Mouse (Mus musculus): ENCODE measurements around the gene Tapbp. TPM values are rescaled to one million over a fixed set of nuclear protein-coding genes. Genes with fewer than 3 reads are reported as not detected.

Gene Tapbp
- polyA plus RNA-seq, 1 experiment from 2014 or later = 47.9 TPM

DNA sequence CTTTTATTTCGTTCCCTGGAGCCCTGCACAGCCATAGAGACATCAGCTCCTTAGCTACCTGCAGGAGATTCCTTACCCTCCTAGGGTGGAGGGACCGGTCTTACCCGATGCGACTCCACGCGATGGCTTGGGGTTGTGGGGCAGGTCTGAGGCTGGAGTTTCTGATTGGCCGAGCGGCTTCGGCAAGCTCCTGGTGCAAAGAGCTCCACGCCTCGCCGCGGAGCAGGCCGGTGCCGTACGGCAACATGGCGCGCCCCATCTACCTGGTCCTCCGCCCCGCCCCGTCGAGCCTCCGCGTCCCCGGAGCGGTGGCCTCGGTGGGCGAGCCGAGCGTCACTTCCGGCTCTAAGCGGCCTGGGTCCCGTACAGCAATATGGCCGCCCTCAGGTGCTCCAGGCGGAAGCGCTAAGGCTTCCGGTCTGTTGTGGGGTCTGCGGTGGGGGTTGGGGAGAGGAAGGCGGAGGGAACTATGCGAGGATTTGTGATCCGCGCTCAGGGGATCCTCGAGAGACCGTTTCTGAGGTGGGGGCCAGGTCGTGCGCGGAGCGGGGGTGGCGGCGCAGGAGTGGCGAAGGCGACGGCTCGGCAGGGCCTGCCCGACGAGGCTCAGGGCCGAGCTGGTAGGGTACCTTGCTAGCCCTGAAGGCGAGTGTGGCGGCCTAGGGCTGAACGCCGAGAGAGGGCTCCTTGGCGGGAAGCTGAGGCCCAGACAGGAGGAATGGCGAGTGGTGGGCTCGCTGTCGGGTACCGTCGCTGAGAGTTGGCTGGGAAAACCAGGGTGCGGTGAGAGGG lies 6.4 kb upstream of the Tapbp start, which contains the start of gene Daxx:
Daxx (plus strand) TSS at position 338 of the 792 bp plus-strand sequence.
- Histone ChIP-seq H3K4me2 (replicated peaks; ENCODE audit: low read depth, low read length) (peak within 1 kb of the TSS; percentile 71), H3K4me3 (ENCODE audit: low read depth, low read length) (peak within 1 kb of the TSS; percentile 95), H3K36me3 (ENCODE audit: control insufficient read depth, insufficient read depth, low read length) (peaks cover 32% of the 10 kb centered on the region), H3K4me1 (ENCODE audit: control insufficient read depth, insufficient read depth, low read length) (peaks cover 8% of the 10 kb centered on the region), H3K9ac (replicated peaks; ENCODE audit: low read depth, low read length) (peak within 1 kb of the TSS; percentile 89), H3K9me3 (ENCODE audit: control insufficient read depth, low read depth, low read length) (no peaks in the 10 kb centered on the region), H3K27me3 (ENCODE audit: control insufficient read depth, insufficient read depth, low read length) (no peaks in the 10 kb centered on the region), H3K27ac (ENCODE audit: low read length) (peak within 1 kb of the TSS; percentile 88)
- under 1% methylated on average over 68 of the region's 68 CpGs for WGBS
- peak; percentile 97 for ATAC-seq (ENCODE audit: insufficient number of reproducible peaks, insufficient read depth, low FRiP score, low read depth)

DNA sequence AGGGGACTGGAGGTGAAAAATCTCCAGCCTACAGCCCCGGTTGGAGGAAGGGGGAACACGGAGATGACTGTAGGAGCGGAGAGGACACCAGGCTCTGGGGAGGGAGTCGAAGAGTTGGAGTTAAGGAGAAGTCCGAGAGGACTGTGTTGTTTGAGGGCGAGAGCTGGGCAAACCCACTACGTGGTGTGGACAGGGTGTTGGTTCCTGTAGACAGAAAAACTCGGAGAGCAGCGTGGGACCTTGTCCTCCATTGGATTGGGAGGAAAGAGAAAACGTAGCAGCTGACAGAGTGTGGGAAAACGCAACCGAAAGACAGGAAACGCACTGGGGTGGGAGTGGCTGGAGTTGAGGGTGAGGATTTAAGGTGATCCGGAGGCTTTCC lies 5.8 kb upstream of the Tapbp start:
- ATAC-seq (ENCODE audit: insufficient number of reproducible peaks, insufficient read depth, low FRiP score, low read depth) = 0 out of 2 replicates have a peak, but pooled peaks have one; percentile 2
- Histone ChIP-seq H3K36me3 (ENCODE audit: control insufficient read depth, insufficient read depth, low read length) (peaks cover 35% of the 10 kb centered on the region), H3K4me2 (replicated peaks; ENCODE audit: low read depth, low read length) (peak overlapping the region; percentile 45), H3K4me3 (ENCODE audit: low read depth, low read length) (peak overlapping the region; percentile 95), H3K9ac (replicated peaks; ENCODE audit: low read depth, low read length) (peak overlapping the region; percentile 89), H3K27me3 (ENCODE audit: control insufficient read depth, insufficient read depth, low read length) (no peaks in the 10 kb centered on the region), H3K27ac (ENCODE audit: low read length) (peak overlapping the region; percentile 88), H3K4me1 (ENCODE audit: control insufficient read depth, insufficient read depth, low read length) (peaks cover 9% of the 10 kb centered on the region), H3K9me3 (ENCODE audit: control insufficient read depth, low read depth, low read length) (no peaks in the 10 kb centered on the region)
- WGBS = 0% methylated on average over 14 of the region's 14 CpGs

DNA sequence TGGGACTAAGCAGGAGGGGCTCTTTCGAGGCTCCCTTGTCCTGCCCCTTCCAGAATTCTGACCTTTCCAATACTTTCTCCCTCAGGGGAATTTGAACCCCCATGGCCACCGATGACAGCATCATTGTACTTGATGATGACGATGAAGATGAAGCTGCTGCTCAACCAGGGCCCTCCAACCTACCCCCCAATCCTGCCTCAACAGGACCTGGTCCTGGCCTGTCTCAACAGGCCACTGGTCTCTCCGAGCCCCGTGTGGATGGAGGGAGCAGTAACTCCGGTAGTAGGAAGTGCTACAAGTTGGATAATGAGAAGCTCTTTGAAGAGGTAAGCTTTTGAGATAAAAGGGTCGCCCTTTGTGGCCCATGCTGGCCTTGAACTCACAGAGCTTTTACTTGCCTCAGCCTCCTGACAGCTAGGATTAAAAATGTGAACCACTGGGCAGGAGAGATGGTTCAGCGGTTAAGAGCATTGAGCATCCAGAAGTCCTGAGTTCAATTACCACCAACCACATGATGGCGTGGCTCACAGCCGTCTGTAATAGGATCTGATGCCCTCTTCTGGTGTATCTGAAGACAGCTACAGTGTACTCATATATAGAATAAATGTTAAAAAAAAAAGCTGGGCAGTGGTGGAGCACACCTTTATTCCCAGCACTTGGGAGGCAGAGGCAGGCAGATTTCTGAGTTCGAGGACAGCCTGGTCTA lies 5.2 kb upstream of the Tapbp start:
- ATAC-seq (ENCODE audit: insufficient number of reproducible peaks, insufficient read depth, low FRiP score, low read depth) = no peak
- Histone ChIP-seq H3K9ac (replicated peaks; ENCODE audit: low read depth, low read length) (peak overlapping the region; percentile 89; the same call in 1 of the 2 replicates), H3K36me3 (ENCODE audit: control insufficient read depth, insufficient read depth, low read length) (peaks cover 37% of the 10 kb centered on the region), H3K4me2 (replicated peaks; ENCODE audit: low read depth, low read length) (peak overlapping the region; percentile 45), H3K4me3 (ENCODE audit: low read depth, low read length) (peak overlapping the region; percentile 95), H3K9me3 (ENCODE audit: control insufficient read depth, low read depth, low read length) (no peaks in the 10 kb centered on the region), H3K4me1 (ENCODE audit: control insufficient read depth, insufficient read depth, low read length) (peaks cover 14% of the 10 kb centered on the region), H3K27me3 (ENCODE audit: control insufficient read depth, insufficient read depth, low read length) (no peaks in the 10 kb centered on the region), H3K27ac (ENCODE audit: low read length) (no peak overlapping the region)
- 46% methylated on average over 11 of the region's 11 CpGs for WGBS

DNA sequence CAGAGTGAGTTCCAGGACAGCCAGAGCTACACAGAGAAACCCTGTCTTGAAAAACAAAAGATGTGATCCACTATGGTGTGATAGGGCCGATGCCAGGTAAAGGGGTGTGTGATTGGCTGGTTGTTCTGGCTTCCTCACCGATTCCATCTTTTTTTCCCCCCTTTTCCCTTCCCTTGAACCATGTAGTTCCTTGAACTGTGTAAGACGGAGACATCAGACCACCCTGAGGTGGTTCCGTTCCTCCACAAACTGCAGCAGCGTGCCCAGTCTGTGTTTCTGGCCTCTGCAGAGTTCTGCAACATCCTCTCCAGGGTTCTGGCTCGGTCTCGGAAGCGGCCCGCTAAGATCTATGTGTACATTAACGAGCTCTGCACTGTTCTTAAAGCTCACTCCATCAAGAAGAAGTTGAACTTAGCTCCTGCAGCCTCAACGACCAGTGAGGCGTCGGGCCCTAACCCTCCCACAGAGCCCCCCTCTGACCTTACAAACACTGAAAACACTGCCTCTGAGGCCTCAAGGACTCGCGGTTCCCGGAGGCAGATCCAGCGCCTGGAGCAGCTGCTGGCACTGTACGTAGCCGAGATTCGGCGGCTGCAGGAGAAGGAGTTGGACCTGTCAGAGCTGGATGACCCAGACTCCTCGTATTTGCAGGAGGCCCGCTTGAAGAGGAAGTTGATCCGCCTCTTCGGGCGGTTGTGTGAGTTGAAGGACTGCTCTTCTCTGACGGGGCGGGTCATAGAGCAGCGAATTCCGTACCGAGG lies 4.5 kb upstream of the Tapbp start:
- H3K27ac ChIP-seq (ENCODE audit: low read length) = no peak overlapping the region
- no peak for ATAC-seq (ENCODE audit: insufficient number of reproducible peaks, insufficient read depth, low FRiP score, low read depth)
- no peak overlapping the region for H3K9ac ChIP-seq (replicated peaks; ENCODE audit: low read depth, low read length)
- peaks cover 14% of the 10 kb centered on the region for H3K4me1 ChIP-seq (ENCODE audit: control insufficient read depth, insufficient read depth, low read length)
- WGBS = 88% methylated on average over 31 of the region's 31 CpGs
- H3K4me3 ChIP-seq (ENCODE audit: low read depth, low read length) = no peak overlapping the region
- no peak overlapping the region for H3K4me2 ChIP-seq (replicated peaks; ENCODE audit: low read depth, low read length)
- peaks cover 37% of the 10 kb centered on the region for H3K36me3 ChIP-seq (ENCODE audit: control insufficient read depth, insufficient read depth, low read length)
- no peaks in the 10 kb centered on the region for H3K9me3 ChIP-seq (ENCODE audit: control insufficient read depth, low read depth, low read length)
- H3K27me3 ChIP-seq (ENCODE audit: control insufficient read depth, insufficient read depth, low read length) = no peaks in the 10 kb centered on the region

DNA sequence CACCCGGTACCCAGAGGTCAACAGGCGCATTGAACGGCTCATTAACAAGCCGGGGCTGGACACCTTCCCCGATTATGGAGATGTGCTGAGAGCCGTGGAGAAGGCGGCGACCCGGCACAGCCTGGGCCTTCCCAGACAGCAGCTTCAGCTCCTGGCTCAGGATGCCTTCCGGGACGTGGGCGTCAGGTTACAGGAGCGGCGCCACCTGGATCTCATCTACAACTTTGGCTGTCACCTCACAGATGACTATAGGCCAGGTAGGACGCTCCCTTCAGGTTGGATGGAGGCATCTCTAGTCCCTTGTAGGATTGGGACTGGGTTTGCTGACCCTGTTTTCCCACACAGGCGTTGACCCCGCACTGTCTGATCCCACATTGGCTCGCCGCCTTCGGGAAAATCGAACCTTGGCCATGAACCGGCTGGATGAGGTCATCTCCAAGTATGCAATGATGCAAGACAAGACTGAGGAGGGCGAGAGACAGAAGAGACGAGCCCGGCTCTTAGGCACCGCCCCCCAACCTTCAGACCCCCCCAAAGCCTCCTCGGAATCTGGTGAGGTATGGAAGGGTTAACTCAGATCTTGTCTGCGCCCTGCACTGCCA lies 3.8 kb upstream of the Tapbp start:
- ATAC-seq (ENCODE audit: insufficient number of reproducible peaks, insufficient read depth, low FRiP score, low read depth) = no peak
- Histone ChIP-seq H3K9me3 (ENCODE audit: control insufficient read depth, low read depth, low read length) (no peaks in the 10 kb centered on the region), H3K4me2 (replicated peaks; ENCODE audit: low read depth, low read length) (no peak overlapping the region), H3K4me3 (ENCODE audit: low read depth, low read length) (no peak overlapping the region), H3K27me3 (ENCODE audit: control insufficient read depth, insufficient read depth, low read length) (no peaks in the 10 kb centered on the region), H3K36me3 (ENCODE audit: control insufficient read depth, insufficient read depth, low read length) (peaks cover 37% of the 10 kb centered on the region), H3K27ac (ENCODE audit: low read length) (no peak overlapping the region), H3K9ac (replicated peaks; ENCODE audit: low read depth, low read length) (no peak overlapping the region), H3K4me1 (ENCODE audit: control insufficient read depth, insufficient read depth, low read length) (peaks cover 17% of the 10 kb centered on the region)
- WGBS = 86% methylated on average over 28 of the region's 28 CpGs

DNA sequence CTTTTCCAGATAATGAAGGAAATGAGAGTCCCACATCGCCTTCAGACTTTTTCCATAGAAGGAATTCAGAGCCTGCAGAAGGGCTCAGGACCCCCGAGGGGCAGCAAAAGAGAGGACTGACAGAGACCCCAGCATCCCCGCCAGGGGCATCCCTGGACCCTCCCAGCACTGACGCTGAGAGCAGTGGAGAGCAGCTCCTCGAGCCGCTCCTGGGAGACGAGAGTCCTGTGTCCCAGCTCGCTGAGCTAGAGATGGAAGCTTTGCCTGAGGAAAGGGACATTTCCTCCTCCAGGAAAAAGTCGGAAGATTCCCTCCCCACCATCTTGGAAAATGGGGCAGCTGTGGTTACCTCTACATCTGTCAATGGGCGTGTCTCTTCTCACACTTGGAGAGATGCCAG lies 2.4 kb upstream of the Tapbp start:
- WGBS = 94% methylated on average over 10 of the region's 10 CpGs
- Histone ChIP-seq H3K4me1 (ENCODE audit: control insufficient read depth, insufficient read depth, low read length) (peaks cover 16% of the 10 kb centered on the region), H3K4me2 (replicated peaks; ENCODE audit: low read depth, low read length) (no peak overlapping the region), H3K27ac (ENCODE audit: low read length) (no peak overlapping the region), H3K36me3 (ENCODE audit: control insufficient read depth, insufficient read depth, low read length) (peaks cover 37% of the 10 kb centered on the region), H3K9me3 (ENCODE audit: control insufficient read depth, low read depth, low read length) (no peaks in the 10 kb centered on the region), H3K9ac (replicated peaks; ENCODE audit: low read depth, low read length) (no peak overlapping the region), H3K27me3 (ENCODE audit: control insufficient read depth, insufficient read depth, low read length) (no peaks in the 10 kb centered on the region), H3K4me3 (ENCODE audit: low read depth, low read length) (no peak overlapping the region)
- ATAC-seq (ENCODE audit: insufficient number of reproducible peaks, insufficient read depth, low FRiP score, low read depth) = no peak

DNA sequence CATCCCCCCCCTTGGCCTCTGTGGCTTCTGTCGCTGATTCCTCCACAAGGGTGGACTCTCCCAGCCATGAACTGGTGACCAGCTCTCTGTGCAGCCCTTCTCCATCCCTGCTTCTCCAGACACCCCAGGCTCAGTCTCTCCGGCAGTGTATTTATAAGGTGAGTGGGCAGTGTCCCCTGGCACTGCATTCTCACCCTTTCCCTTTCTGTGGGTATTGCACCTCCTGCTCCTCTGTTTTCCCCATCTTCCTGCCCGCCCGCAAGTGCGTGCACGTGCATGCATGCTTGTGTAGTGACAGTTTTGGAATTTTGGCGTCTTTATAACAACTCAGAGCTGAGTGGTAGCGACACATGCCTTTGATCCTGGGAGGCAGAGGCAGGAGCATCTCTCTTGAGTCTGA lies 1.8 kb upstream of the Tapbp start:
- Histone ChIP-seq H3K27ac (ENCODE audit: low read length) (no peak overlapping the region), H3K4me3 (ENCODE audit: low read depth, low read length) (no peak overlapping the region), H3K4me1 (ENCODE audit: control insufficient read depth, insufficient read depth, low read length) (peaks cover 19% of the 10 kb centered on the region), H3K36me3 (ENCODE audit: control insufficient read depth, insufficient read depth, low read length) (peaks cover 37% of the 10 kb centered on the region), H3K9me3 (ENCODE audit: control insufficient read depth, low read depth, low read length) (no peaks in the 10 kb centered on the region), H3K4me2 (replicated peaks; ENCODE audit: low read depth, low read length) (no peak overlapping the region), H3K9ac (replicated peaks; ENCODE audit: low read depth, low read length) (no peak overlapping the region), H3K27me3 (ENCODE audit: control insufficient read depth, insufficient read depth, low read length) (no peaks in the 10 kb centered on the region)
- 97% methylated on average over 8 of the region's 8 CpGs for WGBS
- no peak for ATAC-seq (ENCODE audit: insufficient number of reproducible peaks, insufficient read depth, low FRiP score, low read depth)

DNA sequence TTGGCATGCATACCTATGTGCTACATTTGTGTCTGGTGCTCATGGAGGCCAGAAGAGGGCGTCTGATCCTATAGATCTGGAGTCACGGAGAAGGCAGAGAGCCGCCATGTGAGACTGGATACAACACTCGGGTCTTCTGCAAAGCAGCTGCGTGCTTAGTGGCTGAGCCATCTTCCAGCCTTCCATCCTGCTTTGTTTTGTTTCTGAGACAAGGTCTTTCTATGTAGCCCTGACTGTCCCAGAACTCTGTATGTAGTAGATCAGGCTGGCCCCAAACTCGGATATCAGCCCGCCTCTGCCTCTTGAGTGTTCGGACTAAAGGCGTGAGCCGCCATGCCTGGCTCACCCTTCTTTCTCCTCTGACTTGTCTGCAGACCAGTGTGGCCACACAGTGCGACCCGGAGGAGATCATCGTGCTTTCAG lies 719 bp upstream of the Tapbp start:
- peaks cover 23% of the 10 kb centered on the region for H3K4me1 ChIP-seq (ENCODE audit: control insufficient read depth, insufficient read depth, low read length)

More for the DNA sequence above, 719 bp upstream of the Tapbp start:
- H3K4me2 ChIP-seq (replicated peaks; ENCODE audit: low read depth, low read length) = peak overlapping the region; percentile 42; the same call in 1 of the 2 replicates
- no peaks in the 10 kb centered on the region for H3K27me3 ChIP-seq (ENCODE audit: control insufficient read depth, insufficient read depth, low read length)
- H3K4me3 ChIP-seq (ENCODE audit: low read depth, low read length) = no peak overlapping the region; the same call in 1 of the 2 replicates
- H3K9me3 ChIP-seq (ENCODE audit: control insufficient read depth, low read depth, low read length) = no peaks in the 10 kb centered on the region
- H3K9ac ChIP-seq (replicated peaks; ENCODE audit: low read depth, low read length) = no peak overlapping the region
- no peak overlapping the region for H3K27ac ChIP-seq (ENCODE audit: low read length)
- peaks cover 37% of the 10 kb centered on the region for H3K36me3 ChIP-seq (ENCODE audit: control insufficient read depth, insufficient read depth, low read length)
- no peak for ATAC-seq (ENCODE audit: insufficient number of reproducible peaks, insufficient read depth, low FRiP score, low read depth)
- WGBS = 70% methylated on average over 13 of the region's 13 CpGs
